Mouse (Mus musculus) ES-E14 (cell line): ENCODE measurements around the gene Izumo4. TPM values are rescaled to one million over a fixed set of nuclear protein-coding genes. Genes with fewer than 3 reads are reported as not detected.
A peak's percentile ranks its signal among the peaks of the same experiment; 100 is the strongest.

Experiments used
- DNase-seq: peaks from one replicate; pipeline ENCODE4 v3.0.0-alpha.2; 2013; ENCODE audit warnings: low read depth, low spot score
- H3K27ac ChIP-seq: 2 replicates; pipeline ENCODE4 v1.5.1; 2012; ENCODE audit warnings: low read depth, mild to moderate bottlenecking, low read length, moderate library complexity, mixed read lengths; ENCODE audit not compliant: poor library complexity, insufficient read depth, severe bottlenecking
- H3K36me3 ChIP-seq: 2 replicates; pipeline ENCODE4 v1.6.1; 2012; ENCODE audit warnings: mild to moderate bottlenecking, low read length, moderate library complexity, mixed read lengths; ENCODE audit not compliant: control insufficient read depth, poor library complexity, insufficient read depth, severe bottlenecking
- H3K4me1 ChIP-seq, 2 experiments: fragments of 150-350 bp in 1 of 2; sonication (generic) in 1 of 2; 2 replicates each; pipeline ENCODE4 v1.6.1; 2012; ENCODE audit warnings: low read length in 2 of 2, mild to moderate bottlenecking in 1 of 2, mixed read lengths in 1 of 2; ENCODE audit not compliant: control insufficient read depth in 2 of 2, insufficient read depth in 2 of 2, poor library complexity in 1 of 2
- H3K4me3 ChIP-seq, 2 experiments: fragments of 150-350 bp in 1 of 2; sonication (generic) in 1 of 2; 2 replicates each; pipeline ENCODE4 v1.5.1; 2012; ENCODE audit warnings: low read length in 2 of 2, low read depth in 1 of 2, mild to moderate bottlenecking in 1 of 2, mixed read lengths in 1 of 2; ENCODE audit not compliant: insufficient read depth in 1 of 2, poor library complexity in 1 of 2, severe bottlenecking in 1 of 2
- H3K9ac ChIP-seq: 2 replicates; pipeline ENCODE4 v1.6.1; 2012; ENCODE audit warnings: low read depth, mild to moderate bottlenecking, low read length, mixed read lengths; ENCODE audit not compliant: poor library complexity, insufficient read depth, severe bottlenecking
- H3K9me3 ChIP-seq: fragments of 150-350 bp; sonication (generic); 2 replicates; pipeline ENCODE4 v1.6.1; 2012; ENCODE audit warnings: low read depth, mild to moderate bottlenecking, low read length; ENCODE audit not compliant: control insufficient read depth, insufficient read depth
- CHD2 ChIP-seq: IDR thresholded peaks from 2 replicates; pipeline ENCODE4 v1.6.1; 2014; ENCODE audit warnings: mild to moderate bottlenecking, low read depth, low read length, inconsistent platforms
- HCFC1 ChIP-seq: IDR thresholded peaks from 2 replicates; pipeline ENCODE4 v1.6.1; 2012; ENCODE audit warnings: low read length, inconsistent platforms, borderline replicate concordance; ENCODE audit not compliant: insufficient read depth
- MAFK ChIP-seq: IDR thresholded peaks from 2 replicates; pipeline ENCODE4 v1.6.1; 2014; ENCODE audit warnings: mild to moderate bottlenecking, low read depth, low read length, inconsistent platforms; ENCODE audit not compliant: insufficient read depth
- ZC3H11A ChIP-seq: IDR thresholded peaks from 2 replicates; pipeline ENCODE4 v1.6.1; 2012; ENCODE audit warnings: low read depth, mild to moderate bottlenecking, inconsistent platforms, low read length, borderline replicate concordance
- ZNF384 ChIP-seq: IDR thresholded peaks from 2 replicates; pipeline ENCODE4 v1.6.1; 2012; ENCODE audit warnings: low read depth, low read length, inconsistent platforms
- in situ Hi-C, 2 experiments: fragments of 600-800 bp; cut with MboI; formaldehyde crosslinking; loops; one replicate each; pipeline ENCODE4 v1.15.1; 2025; ENCODE audit warnings: low sequenced_read_pairs in 2 of 2, inconsistent platforms in 1 of 2; ENCODE audit not compliant: unreplicated experiment in 2 of 2
- total RNA-seq: library from RNA; depleted of rRNA; stranded (reverse); fragments of 300-350 nt; gene quantifications from 2 replicates; pipeline ENCODE4 v1.2.3, GENCODE M21; 2012

The Izumo4 gene
- total RNA-seq, 1 experiment: 8.9 TPM

DNA sequence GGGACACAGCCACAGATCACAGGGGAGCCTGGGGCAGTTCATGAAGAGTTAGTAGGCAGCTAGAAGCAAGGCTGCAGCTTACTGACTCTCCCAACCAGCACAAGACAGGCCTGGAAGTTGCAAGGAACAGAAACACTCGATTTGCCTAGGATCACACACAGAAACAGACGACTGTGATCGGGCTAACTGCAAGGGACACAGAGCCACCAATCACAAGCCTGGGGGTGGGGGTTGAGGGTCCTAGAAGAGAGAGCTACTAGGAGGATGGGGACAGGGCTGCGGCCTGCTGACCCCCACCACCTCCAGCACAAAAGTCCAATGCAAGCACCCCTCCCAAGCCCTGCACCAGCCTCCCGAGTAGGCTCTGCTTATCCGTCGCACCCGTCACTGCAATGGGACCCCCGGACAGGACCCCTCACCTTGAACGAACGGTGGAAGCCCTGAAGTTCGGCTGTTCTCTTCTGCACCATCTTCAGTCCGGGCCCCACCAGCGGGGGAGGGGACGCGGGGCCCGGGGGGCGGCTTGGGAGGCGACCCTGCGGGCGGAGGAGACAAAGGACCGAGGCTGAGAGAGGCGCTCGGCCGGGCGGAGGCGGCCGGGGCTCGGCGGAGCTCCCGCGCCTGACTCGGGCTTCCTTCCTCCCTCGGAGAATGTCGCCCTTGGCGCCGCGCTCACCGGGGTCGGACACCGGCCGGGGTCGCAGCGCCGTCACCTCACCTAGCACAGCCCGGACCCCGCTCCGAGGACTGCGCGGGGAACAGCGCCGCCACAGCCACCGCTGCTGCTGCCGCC, 26.4 kb upstream of the Izumo4 start:
- TF ChIP-seq HCFC1 (no peak), MAFK (no peak), CHD2 (no peak), ZC3H11A (no peak), ZNF384 (no peak)
- in situ Hi-C loops: no loop called here
- Histone ChIP-seq H3K9me3 (no peaks in the 10 kb centered on the region), H3K4me1 (peaks cover 9 to 31% of the 10 kb centered on the region in 2 experiments), H3K36me3 (peaks cover 13% of the 10 kb centered on the region), H3K4me3 (peak overlapping the region; percentile 86 to 92), H3K27ac (no peak overlapping the region), H3K9ac (peak overlapping the region; percentile 81)
- DNase-seq: no peak

DNA sequence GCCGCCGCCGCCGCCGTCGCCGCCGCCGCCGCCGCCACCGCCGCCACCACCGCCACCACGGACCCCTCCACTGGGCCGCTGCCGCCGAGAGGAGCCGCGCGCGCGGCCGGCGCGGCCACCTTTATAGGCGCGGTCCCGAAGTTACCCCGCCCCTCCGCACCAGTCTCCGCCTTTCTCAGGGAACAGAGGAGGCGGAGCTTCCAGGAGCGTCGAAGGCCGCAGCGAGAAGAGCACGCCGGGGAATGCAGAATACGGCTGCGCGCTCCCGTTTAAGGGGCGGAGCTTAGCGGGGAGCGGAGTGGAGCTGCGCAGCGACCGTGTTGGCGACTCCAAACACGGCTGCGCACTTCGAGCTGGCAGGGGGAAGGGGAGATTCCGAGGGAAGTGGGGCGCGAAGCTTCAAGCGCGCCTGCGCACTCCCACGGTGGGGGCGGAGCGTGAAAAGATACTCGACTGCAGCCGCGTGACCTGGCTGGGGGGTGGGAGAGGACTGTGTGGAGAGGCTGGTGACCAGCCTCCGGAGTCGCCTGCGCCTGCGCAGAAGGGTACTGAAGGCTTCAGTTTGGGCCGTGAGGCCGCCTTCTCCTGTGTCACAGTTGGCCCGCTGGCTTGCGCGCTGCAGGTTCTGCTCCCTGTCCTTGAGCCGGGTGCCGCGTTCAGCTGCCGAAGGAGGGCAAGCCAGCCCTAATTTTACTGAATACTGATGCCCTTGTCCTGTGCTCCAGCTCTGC, 25.6 kb upstream of the Izumo4 start:
- Histone ChIP-seq H3K4me3 (peak overlapping the region; percentile 86 to 87), H3K9ac (peak overlapping the region; percentile 84), H3K4me1 (peaks cover 9 to 31% of the 10 kb centered on the region in 2 experiments), H3K36me3 (peaks cover 8% of the 10 kb centered on the region), H3K9me3 (no peaks in the 10 kb centered on the region), H3K27ac (peak overlapping the region; percentile 63)
- TF ChIP-seq HCFC1 (peak; percentile 38; the same call in 1 of the 2 replicates), CHD2 (no peak), ZC3H11A (no peak)
- in situ Hi-C loops: no loop called here
- DNase-seq: peak; percentile 99

DNA sequence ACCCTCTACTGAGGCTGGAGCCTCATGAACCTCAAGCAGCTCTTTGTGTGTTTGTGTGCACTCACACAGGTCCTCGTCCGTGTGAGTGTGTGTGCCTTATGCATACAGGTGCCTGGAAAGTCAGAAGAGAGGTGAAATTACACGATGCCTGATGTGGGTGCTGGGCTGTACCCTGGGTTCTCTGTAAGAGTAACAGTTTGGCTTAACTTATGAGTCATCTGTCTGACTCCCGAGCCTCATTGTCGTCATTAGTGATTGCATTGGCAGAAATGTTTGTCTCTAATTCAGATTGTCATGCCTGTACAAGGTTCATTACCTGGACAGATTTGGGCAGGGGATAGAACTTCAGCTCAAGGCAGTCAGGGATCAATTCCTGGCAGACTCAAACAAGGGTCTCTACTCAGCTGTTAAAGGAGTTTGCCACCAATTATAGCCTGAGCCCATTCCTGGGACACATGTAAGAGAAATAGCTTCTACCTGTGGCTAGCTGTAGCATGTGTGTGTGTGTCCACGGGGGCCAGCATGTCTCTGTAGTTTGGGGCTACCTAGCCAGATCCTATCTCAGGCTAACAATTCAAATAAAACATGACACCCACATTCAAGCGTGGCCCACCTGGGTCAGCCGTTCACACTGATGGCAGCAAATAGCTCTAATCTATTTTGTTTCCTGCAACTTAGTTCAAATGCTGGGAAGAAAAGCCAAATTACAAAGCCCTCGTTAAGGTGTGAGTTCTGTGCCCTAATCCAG, 24.7 kb upstream of the Izumo4 start:
- H3K4me3 ChIP-seq: peak overlapping the region; percentile 71 to 87
- H3K4me1 ChIP-seq: peaks cover 9 to 31% of the 10 kb centered on the region in 2 experiments
- H3K9ac ChIP-seq: peak overlapping the region; percentile 84
- no peak for DNase-seq
- in situ Hi-C loops: no loop called here
- H3K27ac ChIP-seq: peak overlapping the region; percentile 63; the same call in 1 of the 2 replicates
- peaks cover 2% of the 10 kb centered on the region; the same call in 1 of the 2 replicates for H3K36me3 ChIP-seq
- no peaks in the 10 kb centered on the region for H3K9me3 ChIP-seq
- TF ChIP-seq MAFK (no peak), ZC3H11A (no peak), CHD2 (no peak), ZNF384 (no peak), HCFC1 (no peak)

DNA sequence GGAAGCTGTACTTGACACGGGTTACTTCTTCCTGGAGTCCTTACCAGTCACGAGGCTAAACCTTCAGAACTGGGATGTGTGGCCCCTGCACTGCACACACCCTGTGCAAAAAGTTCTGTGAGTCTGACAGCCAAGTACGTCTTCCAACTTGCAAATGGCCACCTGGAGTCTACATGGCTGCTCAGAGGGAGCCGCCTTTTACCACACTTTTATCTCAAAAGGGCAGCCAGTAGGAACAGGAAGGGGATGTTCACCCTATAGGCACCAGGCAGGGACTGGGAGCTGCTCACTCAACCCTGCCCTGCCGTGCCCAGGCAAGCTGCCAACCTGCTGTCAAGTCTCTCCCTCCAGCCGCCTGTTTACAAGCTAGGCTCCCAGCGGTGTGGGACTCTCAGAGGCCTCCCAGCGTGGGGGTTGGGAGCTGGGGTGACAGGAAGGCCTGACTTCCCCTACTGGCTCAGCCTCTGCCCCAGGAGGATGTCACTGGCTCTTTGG, 24.0 kb upstream of the Izumo4 start, which contains the start of gene Mknk2:
Gene Mknk2, minus strand, starts transcription at position 171 of the 495 bp plus-strand sequence.
- Histone ChIP-seq H3K9ac (peak within 1 kb of the TSS; percentile 84), H3K27ac (peak within 1 kb of the TSS; percentile 63), H3K4me1 (peaks cover 9 to 31% of the 10 kb centered on the region in 2 experiments), H3K9me3 (no peaks in the 10 kb centered on the region), H3K36me3 (peaks cover 2% of the 10 kb centered on the region; the same call in 1 of the 2 replicates), H3K4me3 (peak within 1 kb of the TSS; percentile 71 to 87)
- no peak for TF ChIP-seq ZNF384
- in situ Hi-C loops: no loop called here
- no peak for DNase-seq
